Mouse (Mus musculus) brain, embryonic 14.5 days (tissue): Measurements from ENCODE around the gene 4931422A03Rik. TPM values are rescaled to one million over a fixed set of nuclear protein-coding genes. Genes with fewer than 3 reads are reported as not detected.

ENCODE experiments used
- DNase-seq: peaks from one replicate; pipeline ENCODE4 v3.0.0-alpha.2; 2011; ENCODE audit warnings: low read depth
- CTCF ChIP-seq: fragments of 200-500 bp; IDR thresholded peaks from 2 replicates; pipeline ENCODE4 v1.5.1; 2012; ENCODE audit warnings: inconsistent platforms, mild to moderate bottlenecking, moderate library complexity, borderline replicate concordance; ENCODE audit not compliant: insufficient read depth, insufficient read length; ENCODE audit errors: extremely low read depth
- POLR2A ChIP-seq: fragments of 200-500 bp; IDR thresholded peaks from 2 replicates; pipeline ENCODE4 v1.6.1; 2012; ENCODE audit warnings: mild to moderate bottlenecking, inconsistent platforms, borderline replicate concordance; ENCODE audit not compliant: poor library complexity, insufficient read depth, insufficient read length, severe bottlenecking; ENCODE audit errors: extremely low read depth
- polyA plus RNA-seq: library from polyadenylated mRNA; depleted of rRNA; stranded (reverse); fragments of >200 nt; gene quantifications from 2 replicates; pipeline ENCODE4 v1.2.3, GENCODE M21; 2012; rRNA removed

4931422A03Rik gene
- polyA plus RNA-seq, 1 experiment, result 0.08 TPM

- no peak for DNase-seq
- TF ChIP-seq POLR2A, result no peak
- TF ChIP-seq CTCF, result no peak
Observed at GRCm38 (mm10) chr2:103926586-103927113, 101.5 kb downstream of the 4931422A03Rik start.

- DNase-seq, result no peak
- TF ChIP-seq CTCF (no peak), POLR2A (no peak)
Observed at GRCm38 (mm10) chr2:103919488-103919887, 108.7 kb downstream of the 4931422A03Rik start.

GRCm38 (mm10) chr2:103918375-103918774 lies 109.8 kb downstream of the 4931422A03Rik start:
- DNase-seq, result no peak
- TF ChIP-seq POLR2A (no peak), CTCF (no peak)

GRCm38 (mm10) chr2:103917375-103917774 lies 110.8 kb downstream of the 4931422A03Rik start:
- no peak for DNase-seq
- no peak for TF ChIP-seq POLR2A
- TF ChIP-seq CTCF, result no peak

Other genes with a start within 250 kb of the 4931422A03Rik start
- 331 and 389 TPM in 2 replicates for gene Caprin1, start 230.7 kb downstream of the 4931422A03Rik start, polyA plus RNA-seq
- 35.6 and 38.3 TPM in 2 replicates for gene Lmo2, start 70.4 kb downstream of the 4931422A03Rik start, polyA plus RNA-seq
- 45.4 and 48.2 TPM in 2 replicates for gene Fbxo3, start 640 bp downstream of the 4931422A03Rik start, polyA plus RNA-seq
- 0.08 and 0.19 TPM in 2 replicates for gene Gm10912, start 37.5 kb upstream of the 4931422A03Rik start, polyA plus RNA-seq
- not detected in 2 replicates for gene Gm10799, start 40.2 kb upstream of the 4931422A03Rik start, polyA plus RNA-seq
- 1.4 and 2.0 TPM in 2 replicates for gene Cd59b, start 41.5 kb upstream of the 4931422A03Rik start, polyA plus RNA-seq
- gene Cd59a, start 67.4 kb upstream of the 4931422A03Rik start, polyA plus RNA-seq, result 7.3 and 10.4 TPM in 2 replicates
- gene A930018P22Rik, start 94.4 kb upstream of the 4931422A03Rik start, polyA plus RNA-seq, result not detected in 2 replicates